Mouse (Mus musculus): ENCODE measurements around the gene D11Wsu47e.

The D11Wsu47e gene

DNA sequence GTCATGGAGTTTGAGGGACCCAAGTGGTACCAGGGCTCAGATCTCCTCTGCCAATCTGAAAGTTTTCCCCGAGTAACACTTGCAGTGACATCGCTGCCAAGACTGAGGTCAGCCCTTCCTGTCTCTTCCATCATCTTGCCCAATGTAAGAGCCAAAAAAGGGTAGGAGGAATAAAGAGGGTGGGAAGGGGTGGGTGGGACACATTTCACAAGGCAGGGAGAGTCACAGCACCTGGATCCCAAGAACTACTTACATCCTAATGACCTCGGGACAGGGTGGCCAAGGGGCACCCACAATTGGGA lies 53.3 kb downstream of the D11Wsu47e start:
- no peak for DNase-seq

DNA sequence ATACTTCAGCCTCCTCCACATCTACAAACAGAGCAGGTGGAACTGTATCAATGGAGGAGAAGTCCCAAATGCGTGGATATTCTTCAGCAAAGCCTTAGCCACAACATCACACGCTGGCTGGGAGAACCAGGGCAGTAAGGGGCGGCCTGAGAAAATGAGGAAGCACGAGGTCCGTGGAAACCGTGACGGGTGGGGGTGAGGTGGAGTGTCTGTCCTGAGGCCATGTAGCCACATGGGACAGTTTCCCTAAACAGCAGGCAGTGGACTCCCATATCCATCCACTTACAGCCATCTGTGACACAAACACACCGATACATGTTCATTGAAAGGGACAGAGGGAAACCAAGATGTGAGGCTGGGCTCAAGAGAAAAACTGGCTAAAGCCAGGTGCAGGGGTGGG lies 53.7 kb downstream of the D11Wsu47e start:
- DNase-seq = no peak

DNA sequence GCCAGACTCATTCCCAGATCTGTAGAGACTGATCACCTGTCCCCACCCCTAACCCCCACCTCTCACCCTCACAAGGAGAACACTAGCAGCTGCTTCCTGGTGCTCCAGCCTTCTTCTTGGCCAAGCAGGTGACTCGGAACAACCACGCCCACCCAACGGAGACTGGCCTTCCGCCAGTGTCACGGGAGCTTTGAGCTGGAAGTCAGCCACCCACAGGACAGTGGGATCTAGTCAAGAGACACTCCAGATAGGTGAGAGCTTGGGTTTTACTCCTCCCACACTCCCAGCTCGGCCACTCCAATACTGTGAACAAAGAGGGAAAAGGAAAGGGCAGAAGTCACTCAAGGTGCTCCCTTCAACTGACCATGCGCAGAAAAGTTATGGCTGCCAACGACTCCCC lies 55.0 kb downstream of the D11Wsu47e start:
- no peak for DNase-seq

GRCm38 (mm10) chr11:113740100-113740499 lies 55.9 kb downstream of the D11Wsu47e start:
- DNase-seq = no peak

DNA sequence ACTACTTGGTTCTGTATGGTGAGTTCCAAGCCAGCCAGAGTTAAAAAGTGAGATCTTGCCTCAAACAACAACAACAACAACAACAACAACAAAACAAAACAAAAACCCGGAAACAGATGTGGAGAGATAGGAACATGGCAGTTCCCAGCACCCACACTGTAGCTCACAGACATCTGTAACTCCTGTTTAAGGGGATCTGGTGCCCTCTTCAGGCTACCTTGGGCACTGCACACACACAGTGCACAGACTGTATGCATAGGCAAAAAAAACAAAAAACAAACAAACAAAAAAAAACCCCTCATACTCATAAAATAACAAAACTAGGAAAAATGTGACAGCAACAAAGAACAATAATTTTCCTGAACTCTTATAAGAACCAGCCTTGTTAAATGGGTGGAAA lies 58.8 kb downstream of the D11Wsu47e start:
- no peak for DNase-seq

All from right cerebral cortex, adult 18-20 months (tissue).